Mouse (Mus musculus) myocyte (in vitro differentiated cells): Measurements from ENCODE around the gene Hipk2. TPM values are rescaled to one million over a fixed set of nuclear protein-coding genes. Genes with fewer than 3 reads are reported as not detected.

ENCODE experiments used
- H3K27me3 ChIP-seq: one replicate; pipeline ENCODE4 v1.6.1; 2011; ENCODE audit not compliant: control insufficient read depth, insufficient read depth, insufficient read length
- H3K36me3 ChIP-seq: one replicate; pipeline ENCODE4 v1.6.1; 2011; ENCODE audit not compliant: control insufficient read depth, insufficient read depth
- H3K4me2 ChIP-seq: one replicate; pipeline ENCODE4 v1.6.1; 2011; ENCODE audit warnings: low read depth, control low read depth
- H3K4me3 ChIP-seq: one replicate; pipeline ENCODE4 v1.5.1; 2011; ENCODE audit warnings: mild to moderate bottlenecking, control low read depth, moderate library complexity
- H3K79me2 ChIP-seq: one replicate; pipeline ENCODE4 v1.6.1; 2011; ENCODE audit not compliant: control insufficient read depth, insufficient read depth
- H3ac ChIP-seq: one replicate; pipeline ENCODE4 v1.6.1; 2011; ENCODE audit not compliant: control insufficient read depth, insufficient read length
- CEBPB ChIP-seq: IDR thresholded peaks from 2 replicates; pipeline ENCODE4 v1.6.1; 2011; ENCODE audit warnings: mild to moderate bottlenecking, moderate library complexity; ENCODE audit not compliant: poor library complexity, insufficient read depth, severe bottlenecking
- E2F4 ChIP-seq: IDR thresholded peaks from one replicate; pipeline ENCODE4 v1.6.1; 2011; ENCODE audit warnings: mild to moderate bottlenecking, control low read depth, moderate library complexity; ENCODE audit not compliant: insufficient read depth
- MAX ChIP-seq: IDR thresholded peaks from one replicate; pipeline ENCODE4 v1.6.1; 2011; ENCODE audit warnings: low read depth, mild to moderate bottlenecking, control low read depth
- MYOD1 ChIP-seq, 3 experiments: IDR thresholded peaks; one replicate each; pipeline ENCODE4 v1.6.1; 2011; ENCODE audit warnings: control low read depth in 2 of 3, low read depth in 2 of 3, mild to moderate bottlenecking in 2 of 3, moderate library complexity in 1 of 3; ENCODE audit not compliant: insufficient read length in 2 of 3, control insufficient read depth in 1 of 3
- MYOG ChIP-seq, 3 experiments: IDR thresholded peaks; one replicate each; pipeline ENCODE4 v1.6.1; 2011; ENCODE audit warnings: control low read depth in 2 of 3, low read depth in 2 of 3, mild to moderate bottlenecking in 2 of 3; ENCODE audit not compliant: insufficient read length in 2 of 3, control insufficient read depth in 1 of 3, insufficient read depth in 1 of 3
- POLR2A ChIP-seq: IDR thresholded peaks from one replicate; pipeline ENCODE4 v1.6.1; 2011; ENCODE audit warnings: low read depth, mild to moderate bottlenecking, control low read depth, moderate library complexity; ENCODE audit not compliant: insufficient read length
- POLR2AphosphoS2 ChIP-seq: IDR thresholded peaks from one replicate; pipeline ENCODE4 v1.6.1; 2011; ENCODE audit warnings: low read depth, control low read depth; ENCODE audit not compliant: insufficient read length
- REST ChIP-seq: IDR thresholded peaks from one replicate; pipeline ENCODE4 v1.6.1; 2011; ENCODE audit warnings: mild to moderate bottlenecking, control low read depth, moderate library complexity; ENCODE audit not compliant: insufficient read depth, insufficient read length
- SRF ChIP-seq: IDR thresholded peaks from one replicate; pipeline ENCODE4 v1.6.1; 2011; ENCODE audit warnings: low read depth; ENCODE audit not compliant: control insufficient read depth, insufficient read length
- TCF12 ChIP-seq: IDR thresholded peaks from one replicate; pipeline ENCODE4 v1.6.1; 2011; ENCODE audit warnings: mild to moderate bottlenecking, control low read depth; ENCODE audit not compliant: poor library complexity, insufficient read depth, severe bottlenecking
- TCF3 ChIP-seq: IDR thresholded peaks from one replicate; pipeline ENCODE4 v1.6.1; 2011; ENCODE audit warnings: low read depth, control low read depth; ENCODE audit not compliant: insufficient read length
- USF1 ChIP-seq: IDR thresholded peaks from one replicate; pipeline ENCODE4 v1.6.1; 2011; ENCODE audit warnings: low read depth, mild to moderate bottlenecking, control low read depth, moderate library complexity
- polyA plus RNA-seq: library from polyadenylated mRNA; unstranded; fragments of >200 nt; fragmentation: generic; extraction: Trizol; gene quantifications from one replicate; pipeline ENCODE4 v1.2.1, GENCODE M21; 2012; ENCODE audit warnings: missing spikeins

Gene Hipk2
- polyA plus RNA-seq, 1 experiment: 11.3 TPM

DNA sequence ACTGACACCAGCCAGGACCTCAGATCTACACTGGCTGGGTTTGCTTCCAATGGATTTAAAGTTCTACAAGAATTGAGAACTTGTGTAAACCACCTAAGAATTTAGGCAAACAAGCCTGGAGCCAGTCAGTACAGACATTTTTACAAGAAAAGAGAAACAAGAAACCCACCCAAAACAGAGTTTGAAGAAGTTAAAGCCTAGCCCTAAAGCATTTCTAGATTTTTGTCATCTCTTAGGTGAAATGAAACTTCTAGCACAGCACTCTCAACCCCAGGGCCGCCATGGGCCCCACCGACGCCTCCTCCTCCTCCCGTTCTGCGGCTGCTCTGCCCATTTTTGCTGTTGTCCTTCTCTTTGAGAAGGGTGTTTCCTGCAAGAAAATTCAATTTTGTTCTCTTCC lies 184.9 kb downstream of the Hipk2 start:
- Histone ChIP-seq H3K79me2 (no peaks in the 10 kb centered on the region), H3ac (no peak overlapping the region), H3K4me2 (no peak overlapping the region), H3K27me3 (no peaks in the 10 kb centered on the region), H3K36me3 (no peaks in the 10 kb centered on the region), H3K4me3 (no peak overlapping the region)
- no peak for TF ChIP-seq MAX
- no peak for TF ChIP-seq MYOD1 (IDR thresholded peaks at IDR 0.05; ENCODE audit: control insufficient read depth in 1 of 3, insufficient read length in 2 of 3, low read depth in 2 of 3)
- TF ChIP-seq POLR2AphosphoS2: no peak

DNA sequence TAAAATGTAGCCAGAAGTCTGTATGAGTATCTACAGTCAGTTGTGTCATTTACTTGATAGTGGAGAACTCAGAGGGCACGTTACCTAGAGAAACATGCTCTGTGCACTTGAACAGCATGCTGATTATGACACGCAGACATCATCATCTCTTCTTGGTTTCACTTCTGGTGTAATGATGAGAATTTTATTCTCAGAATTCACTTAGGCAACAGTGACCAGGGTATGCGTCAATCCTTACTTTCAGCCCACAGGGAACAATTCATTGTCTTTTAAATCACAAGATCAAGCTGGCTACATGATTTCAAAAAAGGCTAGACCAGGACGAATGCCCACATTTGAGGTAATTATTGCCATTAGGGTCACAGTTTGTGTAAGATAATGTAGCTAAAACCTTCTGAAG lies 185.3 kb downstream of the Hipk2 start:
- no peak for TF ChIP-seq SRF
- no peak for TF ChIP-seq MYOD1 (IDR thresholded peaks at IDR 0.05; ENCODE audit: control insufficient read depth in 1 of 3, insufficient read length in 2 of 3, low read depth in 2 of 3)
- no peak for TF ChIP-seq MYOG (IDR thresholded peaks at IDR 0.05; ENCODE audit: control insufficient read depth in 1 of 3, insufficient read depth in 1 of 3, insufficient read length in 2 of 3, low read depth in 2 of 3)
- no peak for TF ChIP-seq REST
- no peak for TF ChIP-seq POLR2A
- no peak for TF ChIP-seq TCF3
- TF ChIP-seq CEBPB: no peak
- no peak for TF ChIP-seq TCF12
- no peak for TF ChIP-seq E2F4
- TF ChIP-seq POLR2AphosphoS2: no peak
- Histone ChIP-seq H3K4me3 (no peak overlapping the region), H3K79me2 (no peaks in the 10 kb centered on the region), H3K36me3 (no peaks in the 10 kb centered on the region), H3K4me2 (no peak overlapping the region), H3K27me3 (no peaks in the 10 kb centered on the region), H3ac (no peak overlapping the region)

DNA sequence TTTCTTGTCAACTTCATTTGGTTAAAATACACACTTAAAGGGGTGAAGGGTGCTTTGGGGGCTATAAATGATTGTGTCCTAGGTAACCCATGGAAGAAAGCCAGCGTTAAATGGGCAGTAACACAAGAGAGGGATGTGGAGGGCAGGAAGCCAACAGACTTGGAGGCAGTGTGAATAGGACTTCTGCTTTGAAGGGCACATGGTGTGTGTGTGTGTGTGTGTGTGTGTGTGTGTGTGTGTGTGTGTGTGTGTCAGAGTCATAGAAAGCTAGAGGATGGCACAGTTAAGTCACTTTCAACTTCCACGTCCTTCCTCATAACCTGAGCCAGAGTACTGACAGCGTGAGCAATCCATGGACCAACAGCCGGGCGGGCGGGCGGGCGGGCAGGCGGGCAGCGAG lies 187.1 kb downstream of the Hipk2 start:
- no peaks in the 10 kb centered on the region for H3K79me2 ChIP-seq
- no peak overlapping the region for H3ac ChIP-seq
- TF ChIP-seq POLR2AphosphoS2 (no peak), E2F4 (no peak), SRF (no peak), TCF12 (no peak), MYOG (IDR thresholded peaks at IDR 0.05; ENCODE audit: control insufficient read depth in 1 of 3, insufficient read depth in 1 of 3, insufficient read length in 2 of 3, low read depth in 2 of 3) (no peak), REST (no peak), TCF3 (no peak), MAX (no peak)

DNA sequence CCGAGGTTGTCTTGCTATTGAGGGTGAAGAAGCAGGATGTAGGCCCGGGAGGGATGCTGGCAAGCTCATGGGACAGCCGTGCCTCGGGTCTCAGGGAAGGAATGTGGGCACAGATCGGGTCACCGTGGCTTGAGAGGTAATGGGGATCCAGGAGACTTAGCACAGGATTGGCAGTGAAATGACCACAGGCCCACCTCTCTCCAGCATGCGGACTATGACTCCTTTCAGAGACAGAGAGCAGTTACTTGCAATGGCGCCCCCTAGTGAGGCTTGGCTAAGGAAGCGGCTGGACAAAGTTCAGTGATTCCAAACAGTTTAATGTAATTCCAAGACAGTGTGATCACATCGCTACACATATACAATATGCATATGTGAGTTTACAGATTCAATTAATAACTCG lies 188.7 kb downstream of the Hipk2 start:
- Histone ChIP-seq H3K4me3 (no peak overlapping the region), H3K79me2 (no peaks in the 10 kb centered on the region), H3K36me3 (no peaks in the 10 kb centered on the region), H3K4me2 (no peak overlapping the region), H3ac (no peak overlapping the region), H3K27me3 (no peaks in the 10 kb centered on the region)
- no peak for TF ChIP-seq USF1
- no peak for TF ChIP-seq CEBPB
- TF ChIP-seq E2F4: no peak
- no peak for TF ChIP-seq SRF
- no peak for TF ChIP-seq MAX
- no peak for TF ChIP-seq POLR2A
- no peak for TF ChIP-seq TCF3
- no peak for TF ChIP-seq REST
- TF ChIP-seq MYOD1 (IDR thresholded peaks at IDR 0.05; ENCODE audit: control insufficient read depth in 1 of 3, insufficient read length in 2 of 3, low read depth in 2 of 3): no peak
- TF ChIP-seq POLR2AphosphoS2: no peak
- no peak for TF ChIP-seq MYOG (IDR thresholded peaks at IDR 0.05; ENCODE audit: control insufficient read depth in 1 of 3, insufficient read depth in 1 of 3, insufficient read length in 2 of 3, low read depth in 2 of 3)
- TF ChIP-seq TCF12: no peak

More for the DNA sequence above, 187.1 kb downstream of the Hipk2 start:
- Histone ChIP-seq H3K36me3 (no peaks in the 10 kb centered on the region), H3K27me3 (no peaks in the 10 kb centered on the region), H3K4me3 (no peak overlapping the region), H3K4me2 (no peak overlapping the region)

DNA sequence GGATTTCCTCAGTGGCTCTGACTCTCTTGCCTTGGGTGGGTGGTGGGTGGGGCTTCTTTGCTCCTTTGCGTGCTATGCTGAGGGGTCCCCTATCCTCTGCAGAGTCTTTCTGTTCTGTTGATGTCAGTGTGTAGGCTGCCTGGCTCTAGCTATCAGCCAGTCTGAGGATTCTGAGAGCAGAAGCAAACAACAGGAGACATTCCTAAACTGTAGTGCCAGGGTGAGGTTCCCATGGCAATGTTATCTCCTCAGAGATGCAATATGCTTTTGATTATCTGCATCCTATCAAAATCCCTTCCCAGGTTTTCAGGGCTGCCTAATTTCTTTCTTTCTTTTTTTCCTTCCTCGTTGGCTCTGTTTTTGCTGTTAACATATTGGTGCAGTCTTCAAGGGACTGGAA lies 193.4 kb downstream of the Hipk2 start:
- Histone ChIP-seq H3K4me3 (no peak overlapping the region), H3K27me3 (no peaks in the 10 kb centered on the region), H3K36me3 (no peaks in the 10 kb centered on the region), H3K4me2 (no peak overlapping the region), H3ac (no peak overlapping the region), H3K79me2 (no peaks in the 10 kb centered on the region)
- TF ChIP-seq USF1 (no peak), TCF12 (no peak), MYOG (IDR thresholded peaks at IDR 0.05; ENCODE audit: control insufficient read depth in 1 of 3, insufficient read depth in 1 of 3, insufficient read length in 2 of 3, low read depth in 2 of 3) (no peak), E2F4 (no peak), SRF (no peak), TCF3 (no peak), REST (no peak), POLR2A (no peak), CEBPB (no peak), POLR2AphosphoS2 (no peak), MAX (no peak), MYOD1 (IDR thresholded peaks at IDR 0.05; ENCODE audit: control insufficient read depth in 1 of 3, insufficient read length in 2 of 3, low read depth in 2 of 3) (no peak)
